Mouse (Mus musculus): ENCODE measurements around the gene Etnk2. TPM values are rescaled to one million over a fixed set of nuclear protein-coding genes. Genes with fewer than 3 reads are reported as not detected.

The Etnk2 gene
- polyA plus RNA-seq, 1 experiment from 2014 or later: 4.7 TPM

DNA sequence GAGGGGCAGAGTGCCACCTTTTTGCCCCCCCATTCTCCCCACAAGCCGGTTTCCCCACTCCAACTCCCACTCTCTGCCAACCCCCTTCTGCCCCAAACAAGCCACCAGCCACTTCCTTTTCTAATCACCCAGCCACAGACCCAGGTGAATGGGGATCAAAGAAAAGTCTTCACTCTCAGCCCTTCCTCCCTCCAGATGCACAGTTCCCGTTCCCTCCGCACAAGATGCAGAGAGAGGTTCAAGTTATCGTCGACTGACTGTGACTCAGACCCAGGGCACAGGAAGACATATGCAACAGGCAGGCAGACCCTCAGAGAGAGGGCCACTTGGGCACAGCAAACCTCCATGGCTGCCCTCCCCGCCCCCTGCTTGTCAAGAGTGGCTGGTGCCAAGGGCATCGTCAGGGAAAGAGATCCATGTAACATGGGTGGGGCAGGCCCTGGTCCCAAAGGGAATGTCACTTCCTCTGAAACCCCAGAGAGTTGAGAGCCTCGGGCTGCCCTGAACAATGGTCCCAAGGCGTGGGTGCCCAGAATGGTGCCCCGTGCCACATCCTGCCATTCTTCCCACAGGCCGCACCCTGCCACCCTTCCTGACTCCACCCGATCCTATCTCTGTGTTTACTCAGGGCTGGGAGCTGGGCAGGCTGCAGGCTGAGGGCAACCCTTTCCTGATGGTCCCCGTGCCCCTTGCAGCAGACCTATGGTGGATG, 36.8 kb downstream of the Etnk2 start:
- WGBS: 55% methylated on average over 13 of the region's 13 CpGs
- no peak overlapping the region for H3K4me3 ChIP-seq (replicated peaks; ENCODE audit: low read length)
- peaks cover 13% of the 10 kb centered on the region for H3K4me1 ChIP-seq (ENCODE audit: control insufficient read depth, insufficient read depth, low read length)
- ATAC-seq (ENCODE audit: insufficient read depth, low FRiP score): no peak
- no peaks in the 10 kb centered on the region for H3K27me3 ChIP-seq (ENCODE audit: control insufficient read depth, insufficient read depth, low read length)
- no peaks in the 10 kb centered on the region for H3K9me3 ChIP-seq (replicated peaks; ENCODE audit: control insufficient read depth, low read length)
- no peak overlapping the region for H3K27ac ChIP-seq (ENCODE audit: low read length)
- no peak overlapping the region for H3K9ac ChIP-seq (ENCODE audit: low read length)
- no peaks in the 10 kb centered on the region for H3K36me3 ChIP-seq (ENCODE audit: control insufficient read depth, insufficient read depth, low read length)
- no peak overlapping the region for H3K4me2 ChIP-seq (ENCODE audit: low read depth, low read length)

DNA sequence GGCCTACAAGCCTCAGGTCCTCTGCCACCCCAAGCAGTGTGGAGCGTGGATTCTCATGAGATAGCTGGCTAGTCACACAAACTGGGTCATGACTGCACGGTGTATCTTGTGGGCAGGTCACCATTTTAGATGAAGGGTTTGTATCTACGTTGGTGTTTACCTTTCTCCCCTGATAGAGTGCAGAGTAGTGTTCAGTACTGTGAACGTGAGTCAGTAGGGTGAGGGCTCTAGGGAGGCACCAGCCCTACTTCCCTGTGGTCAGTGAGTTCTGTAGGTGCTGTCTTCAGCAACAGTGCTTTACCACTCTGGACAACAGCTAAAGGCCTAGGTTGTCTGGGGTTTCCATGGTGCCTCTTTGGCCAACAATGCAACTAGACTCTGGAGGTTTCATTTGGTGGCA, 40.6 kb downstream of the Etnk2 start:
- Histone ChIP-seq H3K27ac (ENCODE audit: low read length) (no peak overlapping the region), H3K36me3 (ENCODE audit: control insufficient read depth, insufficient read depth, low read length) (no peaks in the 10 kb centered on the region)
- 68% methylated on average over 4 of the region's 4 CpGs for WGBS

DNA sequence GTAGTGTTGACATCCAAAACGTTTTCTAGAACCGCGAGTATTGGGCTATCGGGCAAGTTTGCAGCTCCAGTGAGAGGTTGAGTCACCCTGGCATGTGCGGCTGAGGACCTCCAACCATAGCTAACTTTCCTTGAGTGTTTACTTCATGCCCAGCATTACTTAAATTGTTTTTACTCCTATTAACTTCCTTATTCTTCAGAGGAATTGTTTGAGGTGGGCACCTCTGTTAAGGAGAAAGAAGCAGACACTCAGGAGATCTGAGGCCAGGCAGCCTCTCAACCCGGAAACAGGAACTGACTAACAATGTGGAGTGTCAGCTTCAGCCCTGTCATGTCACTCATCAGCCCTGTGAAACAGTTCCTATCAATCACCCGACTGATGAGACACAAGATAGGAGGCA, 43.2 kb downstream of the Etnk2 start:
- no peaks in the 10 kb centered on the region for H3K27me3 ChIP-seq (ENCODE audit: control insufficient read depth, insufficient read depth, low read length)
- 76% methylated on average over 7 of the region's 7 CpGs for WGBS
- H3K36me3 ChIP-seq (ENCODE audit: control insufficient read depth, insufficient read depth, low read length): no peaks in the 10 kb centered on the region
- no peak for ATAC-seq (ENCODE audit: insufficient read depth, low FRiP score)
- no peak overlapping the region for H3K9ac ChIP-seq (ENCODE audit: low read length)
- H3K9me3 ChIP-seq (replicated peaks; ENCODE audit: control insufficient read depth, low read length): no peaks in the 10 kb centered on the region
- H3K4me2 ChIP-seq (ENCODE audit: low read depth, low read length): no peak overlapping the region
- no peak overlapping the region for H3K4me3 ChIP-seq (replicated peaks; ENCODE audit: low read length)
- H3K4me1 ChIP-seq (ENCODE audit: control insufficient read depth, insufficient read depth, low read length): peaks cover 7% of the 10 kb centered on the region; the same call in 1 of the 2 replicates
- no peak overlapping the region for H3K27ac ChIP-seq (ENCODE audit: low read length)

More for the DNA sequence above, 40.6 kb downstream of the Etnk2 start:
- no peaks in the 10 kb centered on the region for H3K27me3 ChIP-seq (ENCODE audit: control insufficient read depth, insufficient read depth, low read length)
- no peak overlapping the region for H3K4me2 ChIP-seq (ENCODE audit: low read depth, low read length)
- H3K9ac ChIP-seq (ENCODE audit: low read length): no peak overlapping the region
- H3K4me1 ChIP-seq (ENCODE audit: control insufficient read depth, insufficient read depth, low read length): peaks cover 7% of the 10 kb centered on the region; the same call in 1 of the 2 replicates
- peak; percentile 62; the same call in 1 of the 2 replicates for ATAC-seq (ENCODE audit: insufficient read depth, low FRiP score)
- H3K9me3 ChIP-seq (replicated peaks; ENCODE audit: control insufficient read depth, low read length): no peaks in the 10 kb centered on the region
- H3K4me3 ChIP-seq (replicated peaks; ENCODE audit: low read length): no peak overlapping the region

DNA sequence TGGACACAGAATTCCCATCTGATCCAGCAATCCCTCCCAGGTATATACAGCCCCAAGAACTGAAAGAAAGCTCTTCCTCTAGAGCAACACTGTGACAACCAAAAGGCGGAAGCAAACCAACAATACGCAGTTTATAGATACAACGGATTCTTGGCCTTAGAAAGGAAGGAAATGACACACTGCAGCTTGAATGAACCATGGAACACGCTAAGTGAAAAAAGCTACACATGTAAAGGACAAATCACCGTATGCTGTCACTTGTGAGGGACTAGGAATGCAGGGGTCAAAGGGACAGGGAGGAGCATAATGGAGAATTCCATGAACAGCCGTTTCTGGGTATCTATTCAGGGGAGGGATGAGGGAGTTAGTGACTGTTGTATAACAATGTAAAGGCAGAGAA, 44.1 kb downstream of the Etnk2 start:
- H3K27ac ChIP-seq (ENCODE audit: low read length): no peak overlapping the region
- 61% methylated on average over 6 of the region's 6 CpGs for WGBS
- no peaks in the 10 kb centered on the region for H3K9me3 ChIP-seq (replicated peaks; ENCODE audit: control insufficient read depth, low read length)
- H3K4me3 ChIP-seq (replicated peaks; ENCODE audit: low read length): no peak overlapping the region
- H3K27me3 ChIP-seq (ENCODE audit: control insufficient read depth, insufficient read depth, low read length): no peaks in the 10 kb centered on the region
- peaks cover 10% of the 10 kb centered on the region; the same call in 1 of the 2 replicates for H3K4me1 ChIP-seq (ENCODE audit: control insufficient read depth, insufficient read depth, low read length)
- H3K9ac ChIP-seq (ENCODE audit: low read length): no peak overlapping the region
- no peak for ATAC-seq (ENCODE audit: insufficient read depth, low FRiP score)
- no peak overlapping the region for H3K4me2 ChIP-seq (ENCODE audit: low read depth, low read length)
- H3K36me3 ChIP-seq (ENCODE audit: control insufficient read depth, insufficient read depth, low read length): no peaks in the 10 kb centered on the region

DNA sequence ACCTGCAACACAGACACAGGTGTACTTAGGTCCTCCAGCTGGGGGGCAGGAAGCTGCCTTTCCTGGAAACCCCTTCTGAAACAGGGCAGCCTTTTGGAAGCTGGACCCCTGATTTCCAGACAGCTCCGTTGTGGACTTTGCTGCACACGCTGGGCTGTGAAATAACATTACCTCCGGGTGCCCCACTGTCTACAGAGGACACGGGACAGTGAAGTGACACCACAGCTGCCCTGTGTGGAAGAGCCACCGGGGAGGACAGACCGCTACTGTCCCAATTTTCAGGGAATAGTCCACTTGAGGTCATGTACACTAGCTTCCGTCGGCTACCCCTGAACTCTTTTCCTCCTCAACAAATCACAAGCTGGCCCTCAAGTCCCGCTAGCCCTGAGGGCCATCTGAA, 44.9 kb downstream of the Etnk2 start:
- peaks cover 19% of the 10 kb centered on the region for H3K4me1 ChIP-seq (ENCODE audit: control insufficient read depth, insufficient read depth, low read length)
- H3K4me2 ChIP-seq (ENCODE audit: low read depth, low read length): no peak overlapping the region
- H3K4me3 ChIP-seq (replicated peaks; ENCODE audit: low read length): no peak overlapping the region
- no peaks in the 10 kb centered on the region for H3K36me3 ChIP-seq (ENCODE audit: control insufficient read depth, insufficient read depth, low read length)
- H3K9me3 ChIP-seq (replicated peaks; ENCODE audit: control insufficient read depth, low read length): no peaks in the 10 kb centered on the region
- H3K27me3 ChIP-seq (ENCODE audit: control insufficient read depth, insufficient read depth, low read length): no peaks in the 10 kb centered on the region
- no peak overlapping the region for H3K9ac ChIP-seq (ENCODE audit: low read length)
- WGBS: 58% methylated on average over 9 of the region's 9 CpGs
- no peak overlapping the region for H3K27ac ChIP-seq (ENCODE audit: low read length)
- no peak for ATAC-seq (ENCODE audit: insufficient read depth, low FRiP score)

DNA sequence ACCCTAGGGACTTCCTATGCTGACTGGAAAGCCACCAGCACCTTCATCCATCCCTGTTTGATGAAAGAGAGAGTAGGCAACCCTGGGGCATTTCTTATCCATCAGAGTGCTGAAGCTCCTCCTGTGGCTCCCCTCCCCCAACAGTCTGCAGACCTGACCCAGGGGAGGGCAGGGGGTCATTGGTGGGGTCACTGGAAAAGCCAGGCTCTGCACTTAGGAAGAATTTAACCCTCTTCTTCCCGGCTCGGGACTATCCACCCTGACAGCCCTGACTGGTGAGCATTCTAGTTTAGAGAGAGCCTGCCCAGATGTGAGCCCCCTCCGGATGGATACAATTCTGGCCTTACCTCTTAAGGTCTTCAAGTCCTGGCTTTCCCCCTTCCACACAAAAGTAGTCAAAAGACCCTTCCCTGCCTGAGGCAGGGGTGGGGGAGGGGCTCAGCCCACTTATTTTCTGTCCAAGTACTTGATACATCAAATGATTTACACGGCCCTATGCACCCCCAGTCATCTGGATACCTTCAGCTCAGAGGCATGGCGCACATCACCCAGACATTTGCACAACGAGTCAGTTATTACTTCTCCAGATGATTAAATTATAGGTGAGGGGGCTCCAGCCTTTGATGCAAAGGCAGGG, 45.6 kb downstream of the Etnk2 start:
- Histone ChIP-seq H3K9me3 (replicated peaks; ENCODE audit: control insufficient read depth, low read length) (no peaks in the 10 kb centered on the region), H3K4me3 (replicated peaks; ENCODE audit: low read length) (no peak overlapping the region), H3K27me3 (ENCODE audit: control insufficient read depth, insufficient read depth, low read length) (no peaks in the 10 kb centered on the region), H3K4me1 (ENCODE audit: control insufficient read depth, insufficient read depth, low read length) (peaks cover 24% of the 10 kb centered on the region), H3K27ac (ENCODE audit: low read length) (no peak overlapping the region), H3K36me3 (ENCODE audit: control insufficient read depth, insufficient read depth, low read length) (no peaks in the 10 kb centered on the region), H3K9ac (ENCODE audit: low read length) (no peak overlapping the region), H3K4me2 (ENCODE audit: low read depth, low read length) (no peak overlapping the region)
- WGBS: 25% methylated on average over 6 of the region's 6 CpGs
- no peak for ATAC-seq (ENCODE audit: insufficient read depth, low FRiP score)

DNA sequence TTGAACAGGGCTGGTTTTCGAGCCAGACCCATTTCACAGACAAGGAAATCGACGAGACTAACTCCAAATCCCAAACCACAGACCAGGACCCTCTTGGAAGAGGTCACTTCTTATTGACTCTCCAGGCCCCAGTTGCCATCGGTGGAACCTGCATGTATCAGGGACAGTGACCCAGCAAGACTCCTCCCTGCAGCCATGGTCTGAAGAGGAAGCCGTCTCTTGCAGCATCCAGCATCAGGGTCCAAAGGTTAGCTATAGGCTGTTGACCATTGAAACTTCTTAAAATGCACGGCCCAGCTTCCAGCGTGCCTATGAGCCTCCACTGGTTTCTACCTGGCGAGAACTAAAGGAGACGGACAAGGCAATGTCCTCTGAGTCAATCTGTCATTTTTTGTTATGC, 46.4 kb downstream of the Etnk2 start:
- H3K27me3 ChIP-seq (ENCODE audit: control insufficient read depth, insufficient read depth, low read length): no peaks in the 10 kb centered on the region
- no peaks in the 10 kb centered on the region for H3K9me3 ChIP-seq (replicated peaks; ENCODE audit: control insufficient read depth, low read length)
- no peak overlapping the region for H3K4me2 ChIP-seq (ENCODE audit: low read depth, low read length)
- no peaks in the 10 kb centered on the region for H3K36me3 ChIP-seq (ENCODE audit: control insufficient read depth, insufficient read depth, low read length)
- H3K4me1 ChIP-seq (ENCODE audit: control insufficient read depth, insufficient read depth, low read length): peaks cover 30% of the 10 kb centered on the region
- no peak overlapping the region for H3K4me3 ChIP-seq (replicated peaks; ENCODE audit: low read length)
- 67% methylated on average over 9 of the region's 9 CpGs for WGBS
- no peak for ATAC-seq (ENCODE audit: insufficient read depth, low FRiP score)
- no peak overlapping the region for H3K27ac ChIP-seq (ENCODE audit: low read length)
- no peak overlapping the region for H3K9ac ChIP-seq (ENCODE audit: low read length)

DNA sequence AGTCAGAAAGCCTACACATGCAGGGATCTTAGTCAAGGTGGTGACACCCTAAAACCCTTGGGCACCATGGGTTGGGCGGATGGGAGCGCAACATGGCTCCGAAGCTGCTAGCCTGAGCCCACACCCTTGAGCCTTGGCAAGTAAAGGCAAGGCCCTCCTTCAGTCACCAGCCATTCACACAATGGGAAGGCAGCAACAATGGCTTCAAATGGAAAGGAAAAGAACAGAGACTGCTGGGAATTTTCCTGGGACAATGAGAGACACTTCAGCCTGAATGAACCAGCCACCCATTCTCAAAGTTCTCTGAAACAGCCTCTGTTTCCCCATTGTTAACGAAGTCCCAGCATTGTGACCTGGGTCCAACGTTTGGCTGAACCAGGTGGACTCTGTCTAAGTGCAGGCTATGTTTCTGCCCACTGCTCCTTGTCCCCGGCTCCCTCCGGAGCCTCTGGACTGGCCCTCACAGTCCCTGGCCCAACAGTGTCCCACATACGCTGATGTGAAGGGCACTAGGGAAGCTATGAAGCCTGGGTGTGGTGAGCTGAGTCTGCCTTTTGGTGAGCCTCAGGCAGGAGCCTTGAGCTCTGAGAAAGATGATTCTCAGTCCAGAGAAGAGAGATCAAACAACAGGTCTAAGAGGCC, 48.3 kb downstream of the Etnk2 start:
- H3K36me3 ChIP-seq (ENCODE audit: control insufficient read depth, insufficient read depth, low read length): no peaks in the 10 kb centered on the region
- no peak overlapping the region for H3K27ac ChIP-seq (ENCODE audit: low read length)
- H3K4me2 ChIP-seq (ENCODE audit: low read depth, low read length): no peak overlapping the region
- H3K9me3 ChIP-seq (replicated peaks; ENCODE audit: control insufficient read depth, low read length): no peaks in the 10 kb centered on the region
- no peak overlapping the region for H3K9ac ChIP-seq (ENCODE audit: low read length)
- no peaks in the 10 kb centered on the region for H3K27me3 ChIP-seq (ENCODE audit: control insufficient read depth, insufficient read depth, low read length)
- no peak for ATAC-seq (ENCODE audit: insufficient read depth, low FRiP score)
- WGBS: 81% methylated on average over 8 of the region's 8 CpGs
- peaks cover 36% of the 10 kb centered on the region for H3K4me1 ChIP-seq (ENCODE audit: control insufficient read depth, insufficient read depth, low read length)
- H3K4me3 ChIP-seq (replicated peaks; ENCODE audit: low read length): no peak overlapping the region

DNA sequence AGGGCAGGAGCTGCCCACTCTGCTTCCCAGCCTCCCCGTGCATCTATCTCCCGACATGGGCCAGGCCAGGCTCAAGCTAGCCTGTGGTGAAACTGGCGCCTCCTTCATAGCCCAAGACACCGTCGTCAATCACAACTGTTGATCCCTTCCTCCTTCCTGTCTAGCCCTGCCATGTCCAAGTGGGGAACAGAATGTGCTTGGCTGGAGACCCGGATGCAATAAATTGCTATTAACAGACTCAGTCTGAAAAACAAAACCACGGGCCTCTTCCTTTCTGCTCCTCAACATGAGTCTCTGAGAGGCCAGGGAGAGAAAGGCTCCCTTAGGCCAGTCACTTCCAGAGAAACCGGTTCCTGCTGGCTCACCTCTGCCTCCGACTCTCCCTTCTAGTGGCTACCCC, 49.6 kb downstream of the Etnk2 start:
- no peaks in the 10 kb centered on the region for H3K27me3 ChIP-seq (ENCODE audit: control insufficient read depth, insufficient read depth, low read length)
- no peak overlapping the region for H3K4me3 ChIP-seq (replicated peaks; ENCODE audit: low read length)
- H3K4me1 ChIP-seq (ENCODE audit: control insufficient read depth, insufficient read depth, low read length): peaks cover 44% of the 10 kb centered on the region
- no peak for ATAC-seq (ENCODE audit: insufficient read depth, low FRiP score)
- WGBS: 38% methylated on average over 9 of the region's 9 CpGs
- no peak overlapping the region for H3K4me2 ChIP-seq (ENCODE audit: low read depth, low read length)
- H3K9me3 ChIP-seq (replicated peaks; ENCODE audit: control insufficient read depth, low read length): no peaks in the 10 kb centered on the region
- H3K27ac ChIP-seq (ENCODE audit: low read length): peak overlapping the region; percentile 68
- no peaks in the 10 kb centered on the region for H3K36me3 ChIP-seq (ENCODE audit: control insufficient read depth, insufficient read depth, low read length)
- peak overlapping the region; percentile 47 for H3K9ac ChIP-seq (ENCODE audit: low read length)
